In the genomic region with DNA sequence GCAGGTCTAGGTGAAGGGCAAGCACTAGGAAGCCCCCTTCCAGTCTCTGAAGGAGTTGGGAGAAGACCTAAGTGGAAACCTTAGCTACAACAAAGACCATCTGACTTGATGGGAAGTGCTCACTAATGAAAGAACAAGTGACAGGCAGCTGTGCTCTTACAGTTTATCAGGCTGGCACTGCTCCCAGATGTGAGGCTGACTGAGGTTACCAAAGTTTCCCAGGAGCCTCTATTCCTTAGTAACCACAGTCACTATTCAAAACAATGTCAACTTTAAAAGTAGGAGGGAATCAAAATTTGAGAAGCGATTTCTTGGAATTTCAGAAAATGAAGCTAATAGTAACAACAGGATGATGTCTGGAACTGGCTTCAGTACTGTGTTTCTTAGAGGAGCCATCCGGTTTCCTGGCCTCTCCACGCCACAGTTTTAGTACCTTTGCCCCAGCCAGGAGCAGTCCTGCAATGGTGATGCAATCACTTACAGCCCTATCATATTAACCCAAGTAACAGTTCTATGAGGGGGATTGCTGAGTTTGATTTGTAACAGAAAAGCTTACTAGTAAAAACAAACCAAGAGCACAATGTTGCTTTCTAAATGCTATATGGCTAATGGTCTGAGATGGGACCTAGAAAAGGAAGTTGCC, we compare ENCODE assay signal across 12 mouse cellular contexts.
A peak's percentile ranks its signal among the peaks of the same experiment; 100 is the strongest.
DNase-seq lines count a peak whose midpoint lies in the region; ATAC-seq and TF ChIP-seq lines count a peak whose summit lies in the region.
"Had no signal": no experiment of that assay in that cellular context is flagged by ENCODE, and none has a peak within 500 bp of the region (broad histone marks: within the 10 kb centered on the region; RNA-seq: fewer than 3 reads in every experiment).

No protein-coding gene starts in this region.

- no peaks in the 10 kb centered on the region for H3K9me3 ChIP-seq in heart, embryonic 11.5 days (replicated peaks; ENCODE audit: control insufficient read depth, low read length)
- no peaks in the 10 kb centered on the region for H3K9me3 ChIP-seq in lung, embryonic 14.5 days (ENCODE audit: low read depth, low read length)
- H3K9me3 ChIP-seq: forebrain, embryonic 13.5 days had no signal

- TF ChIP-seq CTCF in lung, embryonic 14.5 days (IDR thresholded peaks at IDR 0.05; ENCODE audit: low read depth) = no peak

- no peak overlapping the region for H3K4me2 ChIP-seq in heart, embryonic 11.5 days
- H3K4me2 ChIP-seq in lung, embryonic 14.5 days = no peak overlapping the region
- H3K4me2 ChIP-seq: forebrain, embryonic 13.5 days; hindbrain, embryonic 14.5 days had no signal

- no peaks in the 10 kb centered on the region for H3K4me1 ChIP-seq in heart, embryonic 11.5 days (ENCODE audit: control insufficient read depth, insufficient read depth, low read length)
- H3K4me1 ChIP-seq in lung, embryonic 14.5 days (ENCODE audit: insufficient read depth) = no peaks in the 10 kb centered on the region

- H3K36me3 ChIP-seq in heart, embryonic 11.5 days (ENCODE audit: control insufficient read depth, insufficient read depth, low read length) = no peaks in the 10 kb centered on the region
- no peaks in the 10 kb centered on the region for H3K36me3 ChIP-seq in lung, embryonic 14.5 days (ENCODE audit: insufficient read depth)

- no peak overlapping the region for H3K27ac ChIP-seq in heart, embryonic 11.5 days (ENCODE audit: low read depth, low read length)
- H3K27ac ChIP-seq in lung, embryonic 14.5 days (ENCODE audit: low read depth) = no peak overlapping the region
- H3K27ac ChIP-seq: forebrain, embryonic 13.5 days; hindbrain, embryonic 14.5 days had no signal

- DNase-seq in heart, adult 18-20 months = peak; percentile 80 to 81
- DNase-seq in adipocyte (ENCODE audit: low spot score) = peak; percentile 95
- peak; percentile 60 for DNase-seq in heart, adult 8-10 months (ENCODE audit: low spot score)
- DNase-seq in lung, embryonic 14.5 days = peak; percentile 67
- DNase-seq in left cerebral cortex, adult 9 months (ENCODE audit: low spot score in 2 of 2) = no peak
- DNase-seq in layer of hippocampus, postnatal 14 days (ENCODE audit: low spot score in 2 of 2) = no peak
- DNase-seq in T-cell, adult 2 months (ENCODE audit: low spot score) = no peak
- DNase-seq: cerebellum, postnatal 25 days had no signal

- H3K27me3 ChIP-seq in heart, embryonic 11.5 days (ENCODE audit: control insufficient read depth, insufficient read depth, low read length) = no peaks in the 10 kb centered on the region
- no peaks in the 10 kb centered on the region for H3K27me3 ChIP-seq in lung, embryonic 14.5 days (ENCODE audit: insufficient read depth, low read length)
- H3K27me3 ChIP-seq: forebrain, embryonic 13.5 days had no signal

- no peak for ATAC-seq in heart, embryonic 11.5 days (replicated peaks; ENCODE audit: insufficient number of reproducible peaks, low FRiP score, low TSS enrichment)
- ATAC-seq in lung, embryonic 14.5 days (ENCODE audit: insufficient read depth) = no peak
- ATAC-seq: forebrain, embryonic 13.5 days; midbrain, embryonic 16.5 days had no signal

- 86% methylated on average over 3 of the region's 3 CpGs for WGBS in heart, embryonic 11.5 days (ENCODE audit: insufficient replicate concordance)
- 68% methylated on average over 3 of the region's 3 CpGs for WGBS in lung, embryonic 14.5 days

- no peak overlapping the region for H3K4me3 ChIP-seq in heart, embryonic 11.5 days (ENCODE audit: low read depth, low read length)
- no peak overlapping the region for H3K4me3 ChIP-seq in lung, embryonic 14.5 days (ENCODE audit: low read depth, low read length)
- H3K4me3 ChIP-seq: forebrain, embryonic 13.5 days had no signal

- H3K9ac ChIP-seq in heart, embryonic 11.5 days (ENCODE audit: low read depth, low read length) = no peak overlapping the region
- H3K9ac ChIP-seq in lung, embryonic 14.5 days = no peak overlapping the region
- H3K9ac ChIP-seq: forebrain, embryonic 13.5 days; hindbrain, embryonic 14.5 days had no signal

Comparison
In these comparisons a context has a peak if more than half of its experiments do, and no peak if none do; other contexts are left out.
1. DNase-seq: peak in heart, adult 18-20 months (2 of 2), adipocyte (single experiment), heart, adult 8-10 months (single experiment) and lung, embryonic 14.5 days (single experiment); none in left cerebral cortex, adult 9 months (0 of 2), layer of hippocampus, postnatal 14 days (0 of 2) and T-cell, adult 2 months (single experiment).